Mouse (Mus musculus): ENCODE measurements around the gene Rnf126.

GRCm38 (mm10) chr10:79765228-79765745 lies 1.5 kb downstream of the Rnf126 start:
- no peak for TF ChIP-seq EP300 (IDR thresholded peaks at IDR 0.05)
- no peak for TF ChIP-seq CTCF (IDR thresholded peaks at IDR 0.05)

Data from lung, postnatal 0 days (tissue).